Mouse (Mus musculus) liver, embryonic 14.5 days (tissue): ENCODE results near the gene Mrps27. TPM values are rescaled to one million over a fixed set of nuclear protein-coding genes. Genes with fewer than 3 reads are reported as not detected.

Experiments
- ATAC-seq: fragments of 200-750 bp; cut with Nextera tagmentation; 2 replicates; pipeline ENCODE4 v1.8.0; 2017; ENCODE audit warnings: moderate number of reproducible peaks, mild to moderate bottlenecking, moderate library complexity; ENCODE audit not compliant: insufficient read depth
- DNase-seq, 3 experiments: peaks; one replicate each; pipeline ENCODE4 v3.0.0-alpha.2; 2012 to 2013; ENCODE audit warnings: low read depth in 3 of 3, low spot score in 3 of 3
- H3K27ac ChIP-seq: fragments of 300-500 bp; sonication (generic); 2 replicates; pipeline ENCODE4 v1.5.1; 2014; ENCODE audit warnings: moderate library complexity, mild to moderate bottlenecking, control low read depth, inconsistent platforms
- H3K27me3 ChIP-seq: fragments of 300-500 bp; sonication (generic); 2 replicates; pipeline ENCODE4 v1.6.1; 2014; ENCODE audit warnings: mild to moderate bottlenecking, low read length, moderate library complexity; ENCODE audit not compliant: control insufficient read depth, insufficient read depth
- H3K36me3 ChIP-seq: fragments of 300-500 bp; sonication (generic); replicated peaks from 2 replicates; pipeline ENCODE4 v1.6.1; 2014; ENCODE audit warnings: low read depth; ENCODE audit not compliant: control insufficient read depth, insufficient read depth
- H3K4me1 ChIP-seq, 2 experiments: fragments of 200-500 bp in 1 of 2; fragments of 300-500 bp in 1 of 2; sonication (generic) in 1 of 2; replicated peaks; 2 replicates each; pipeline ENCODE4 v1.6.1; 2012 to 2014; ENCODE audit warnings: antibody characterized with exemption in 1 of 2, inconsistent platforms in 1 of 2, low read length in 1 of 2; ENCODE audit not compliant: control insufficient read depth in 2 of 2, insufficient read depth in 2 of 2
- H3K4me2 ChIP-seq: fragments of 300-500 bp; sonication (generic); 2 replicates; pipeline ENCODE4 v1.6.1; 2014; ENCODE audit warnings: low read depth, mild to moderate bottlenecking, control low read depth, moderate library complexity
- H3K4me3 ChIP-seq, 2 experiments: fragments of 200-500 bp in 1 of 2; fragments of 300-500 bp in 1 of 2; sonication (generic) in 1 of 2; 2 replicates each; pipeline ENCODE4 v1.5.1; 2012 to 2014; ENCODE audit warnings: low read depth in 2 of 2, low read length in 2 of 2, mild to moderate bottlenecking in 2 of 2, control low read depth in 1 of 2, inconsistent platforms in 1 of 2, moderate library complexity in 1 of 2; ENCODE audit not compliant: insufficient read depth in 1 of 2
- H3K9ac ChIP-seq: fragments of 300-500 bp; sonication (generic); replicated peaks from 2 replicates; pipeline ENCODE4 v1.6.1; 2014; ENCODE audit warnings: mild to moderate bottlenecking, control low read depth, moderate library complexity
- H3K9me3 ChIP-seq: fragments of 300-500 bp; sonication (generic); 2 replicates; pipeline ENCODE4 v1.6.1; 2016; ENCODE audit warnings: low read length, mixed read lengths; ENCODE audit not compliant: control insufficient read depth
- CTCF ChIP-seq: IDR thresholded peaks from 2 replicates; pipeline ENCODE4 v1.5.1; 2016; ENCODE audit warnings: antibody characterized with exemption, low read depth, control low read depth
- EP300 ChIP-seq: IDR thresholded peaks from 2 replicates; pipeline ENCODE4 v1.6.1; 2016; ENCODE audit warnings: antibody characterized with exemption, low read depth
- WGBS: fragments of 180-500 bp; shearing (Covaris S2); extraction: QIAGEN DNeasy Blood & Tissue Kit; methylation state at CpG from one replicate; pipeline ENCODE4 v1.1.7; 2014; ENCODE audit not compliant: insufficient replicate concordance; 5-methylcytosine and 5-hydroxymethylcytosine counted together
- polyA plus RNA-seq, 2 experiments: library from polyadenylated mRNA; depleted of rRNA in 1 of 2; stranded (reverse) in 1 of 2; unstranded in 1 of 2; fragments of >200 nt; fragmentation: Nextera tagmentation in 1 of 2; extraction: Ambion mirVana in 1 of 2; gene quantifications; 2 replicates each; pipeline versions ENCODE4 v1.2.1 to v1.2.3; 2012 to 2014

Mrps27 gene
- polyA plus RNA-seq, 2 experiments, result 14.4 to 21.5 TPM

DNA sequence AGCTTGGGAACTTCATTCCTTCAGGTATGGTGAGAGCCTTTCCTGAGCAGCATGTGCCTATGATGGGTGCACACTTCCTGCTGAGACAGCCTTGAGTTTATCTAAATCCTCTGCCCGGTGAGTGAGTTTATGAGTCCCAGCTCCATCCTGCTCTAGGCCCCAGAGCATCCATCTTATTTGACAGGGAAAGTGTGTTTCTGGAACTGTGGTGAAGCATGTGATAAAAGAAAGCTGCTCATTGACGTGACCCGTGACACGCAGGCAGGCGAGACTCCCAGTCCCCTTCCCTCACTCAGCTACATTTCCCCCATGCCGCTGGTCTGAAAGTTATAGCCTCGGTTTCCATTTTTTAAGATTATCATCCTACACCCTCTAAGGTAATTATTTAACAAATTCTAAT lies 11.3 kb downstream of the Mrps27 start:
- TF ChIP-seq CTCF (no peak), EP300 (no peak)

GRCm38 (mm10) chr13:99356428-99357265 lies 12.1 kb downstream of the Mrps27 start:
- Histone ChIP-seq H3K9me3 (no peaks in the 10 kb centered on the region), H3K27me3 (no peaks in the 10 kb centered on the region), H3K4me2 (no peak overlapping the region), H3K4me1 (peaks cover 4 to 5% of the 10 kb centered on the region in 2 experiments; a peak in 3 of 4 replicates), H3K27ac (no peak overlapping the region), H3K4me3 (no peak overlapping the region), H3K36me3 (no peaks in the 10 kb centered on the region; the same call in none of the 2 replicates), H3K9ac (no peak overlapping the region)
- no peak for ATAC-seq
- TF ChIP-seq CTCF (peak; percentile 14; the same call in 1 of the 2 replicates), EP300 (no peak)
- WGBS, result 55% methylated on average over 9 of the region's 9 CpGs
- no peak for DNase-seq

More for the DNA sequence above, 11.3 kb downstream of the Mrps27 start:
- no peak overlapping the region for H3K4me2 ChIP-seq
- 75% methylated on average over 7 of the region's 7 CpGs for WGBS
- no peak overlapping the region for H3K4me3 ChIP-seq
- DNase-seq (no peak), ATAC-seq (no peak)
- H3K36me3 ChIP-seq, result no peaks in the 10 kb centered on the region; the same call in none of the 2 replicates
- no peak overlapping the region for H3K9ac ChIP-seq
- H3K27me3 ChIP-seq, result no peaks in the 10 kb centered on the region
- H3K27ac ChIP-seq, result no peak overlapping the region
- peaks cover 4 to 5% of the 10 kb centered on the region in 2 experiments; a peak in 3 of 4 replicates for H3K4me1 ChIP-seq
- H3K9me3 ChIP-seq, result no peaks in the 10 kb centered on the region

DNA sequence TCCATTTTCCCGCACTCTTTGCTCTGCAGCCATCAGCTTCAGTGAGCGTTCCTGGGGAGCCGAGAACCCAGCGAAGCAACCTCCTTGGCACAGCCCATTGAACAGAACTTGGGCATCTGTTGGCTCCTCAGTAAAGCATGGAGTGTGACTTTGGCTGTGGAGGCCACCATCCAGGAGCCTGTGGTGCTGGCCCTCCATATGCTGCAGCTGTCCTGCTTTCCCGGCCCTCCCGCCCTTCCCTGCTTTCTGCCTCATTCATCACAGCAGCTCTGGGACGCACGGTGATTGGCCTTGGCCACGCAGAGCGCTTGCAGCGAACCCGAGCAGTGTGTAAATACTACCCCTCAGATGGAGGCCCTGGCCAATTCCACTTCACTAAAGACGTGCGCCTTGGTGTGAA lies 14.3 kb downstream of the Mrps27 start:
- Histone ChIP-seq H3K9ac (no peak overlapping the region), H3K27ac (no peak overlapping the region), H3K27me3 (no peaks in the 10 kb centered on the region), H3K4me3 (no peak overlapping the region), H3K4me1 (0 out of 4 replicates have a peak, but pooled peaks cover 0 to under 1% of the 10 kb centered on the region in 2 experiments), H3K4me2 (no peak overlapping the region), H3K9me3 (no peaks in the 10 kb centered on the region), H3K36me3 (no peaks in the 10 kb centered on the region; the same call in 1 of the 2 replicates)
- ATAC-seq, result no peak
- TF ChIP-seq EP300, result no peak
- TF ChIP-seq CTCF, result no peak
- WGBS, result 80% methylated on average over 14 of the region's 14 CpGs
- no peak for DNase-seq

DNA sequence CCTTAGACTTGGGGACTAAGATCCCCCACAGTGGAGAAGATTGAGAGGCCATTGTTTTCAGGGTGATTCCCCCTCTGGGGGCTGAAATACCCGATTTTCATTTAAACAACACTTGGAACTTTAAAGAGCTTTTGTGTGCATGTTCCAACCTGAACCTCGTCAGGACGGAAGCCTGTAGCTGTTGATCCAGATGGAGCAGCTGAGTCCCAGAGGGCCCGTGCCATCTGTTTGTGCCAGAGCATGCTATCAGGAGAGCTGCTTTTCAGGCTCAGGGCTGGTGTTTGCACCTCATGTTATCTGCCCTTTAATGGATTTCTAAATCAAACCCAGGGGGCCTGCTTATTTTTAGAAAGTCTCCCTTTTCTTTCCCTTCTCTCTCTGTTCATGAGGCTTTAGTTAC lies 19.3 kb downstream of the Mrps27 start:
- peaks cover 4% of the 10 kb centered on the region; the same call in 1 of the 2 replicates for H3K36me3 ChIP-seq
- H3K9me3 ChIP-seq, result no peaks in the 10 kb centered on the region
- H3K9ac ChIP-seq, result no peak overlapping the region
- 68% methylated on average over 4 of the region's 4 CpGs for WGBS
- no peak overlapping the region for H3K4me3 ChIP-seq
- DNase-seq, result no peak
- no peaks in the 10 kb centered on the region for H3K27me3 ChIP-seq
- no peaks in the 10 kb centered on the region for H3K4me1 ChIP-seq
- ATAC-seq, result no peak
- no peak for TF ChIP-seq CTCF
- TF ChIP-seq EP300, result no peak
- H3K4me2 ChIP-seq, result no peak overlapping the region
- H3K27ac ChIP-seq, result no peak overlapping the region

- Histone ChIP-seq H3K27me3 (no peaks in the 10 kb centered on the region), H3K4me3 (no peak overlapping the region), H3K36me3 (peaks cover 4% of the 10 kb centered on the region; the same call in 1 of the 2 replicates), H3K27ac (no peak overlapping the region), H3K9ac (no peak overlapping the region), H3K4me2 (no peak overlapping the region), H3K9me3 (no peaks in the 10 kb centered on the region), H3K4me1 (no peaks in the 10 kb centered on the region)
- DNase-seq, result no peak
- no peak for ATAC-seq
- no peak for TF ChIP-seq EP300
- TF ChIP-seq CTCF, result no peak
- 80% methylated on average over 5 of the region's 5 CpGs for WGBS
Measured at GRCm38 (mm10) chr13:99366422-99367175, 22.0 kb downstream of the Mrps27 start.
